ENCODE assay signal across 26 mouse cellular contexts in the genomic region with DNA sequence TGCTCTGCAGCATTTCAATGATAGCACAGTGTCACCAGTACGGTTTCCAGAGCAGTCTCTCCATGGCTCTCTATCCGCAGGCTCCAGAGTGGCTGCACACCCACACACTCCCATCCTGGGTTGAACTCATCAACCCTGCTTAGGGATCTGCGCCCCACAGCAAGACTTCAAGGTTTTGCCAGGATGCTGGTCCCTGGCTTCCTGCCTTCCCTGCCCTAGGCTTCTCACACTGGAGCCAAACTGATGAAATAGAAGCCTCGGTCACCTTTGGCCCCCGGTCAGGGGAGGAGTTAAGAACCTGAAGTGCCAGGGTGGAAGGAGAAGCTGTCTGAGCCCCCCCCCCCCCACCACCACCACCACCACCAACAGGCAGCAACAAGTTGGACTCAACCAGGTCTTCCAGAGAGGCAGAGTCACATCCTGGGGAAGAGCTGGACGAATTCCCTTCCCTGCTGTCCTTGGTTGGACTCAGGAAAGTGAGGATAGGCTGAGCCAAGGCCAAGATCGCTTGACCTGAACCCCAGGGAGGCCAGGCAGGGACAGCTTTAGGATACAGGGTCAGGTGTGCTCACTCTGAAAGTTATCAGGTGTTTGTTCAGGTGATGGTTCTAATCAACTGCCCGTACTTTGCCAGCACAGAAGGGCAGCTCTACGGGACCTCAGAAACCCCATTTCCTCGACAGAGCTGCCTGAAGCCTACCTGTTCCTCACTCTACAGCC. TPM values are rescaled to one million over a fixed set of nuclear protein-coding genes. Genes with fewer than 3 reads are reported as not detected.
A peak's percentile ranks its signal among the peaks of the same experiment; 100 is the strongest.
DNase-seq lines count a peak whose midpoint lies in the region; ATAC-seq and TF ChIP-seq lines count a peak whose summit lies in the region.
"Had no signal": no experiment of that assay in that cellular context is flagged by ENCODE, and none has a peak within 500 bp of the region (broad histone marks: within the 10 kb centered on the region; RNA-seq: fewer than 3 reads in every experiment).

No protein-coding gene starts in this region.

- no peak overlapping the region for H3K4me3 ChIP-seq in kidney, embryonic 16.5 days (ENCODE audit: low read length)
- 0 out of 2 replicates have a peak overlapping the region, but pooled peaks have one; percentile 1 for H3K4me3 ChIP-seq in stomach, embryonic 15.5 days (replicated peaks)
- no peak overlapping the region for H3K4me3 ChIP-seq in stomach, postnatal 0 days (ENCODE audit: low read depth, low read length)
- H3K4me3 ChIP-seq: embryonic facial prominence, embryonic 13.5 days; forebrain, embryonic 12.5 days; heart, embryonic 10.5 days had no signal

- no peaks in the 10 kb centered on the region for H3K36me3 ChIP-seq in kidney, embryonic 16.5 days (ENCODE audit: insufficient read depth, low read length)
- no peaks in the 10 kb centered on the region for H3K36me3 ChIP-seq in stomach, embryonic 15.5 days
- H3K36me3 ChIP-seq in stomach, postnatal 0 days (ENCODE audit: control insufficient read depth, insufficient read depth, low read length) = no peaks in the 10 kb centered on the region
- H3K36me3 ChIP-seq: embryonic facial prominence, embryonic 13.5 days; forebrain, embryonic 12.5 days; heart, embryonic 10.5 days had no signal

- WGBS in kidney, embryonic 16.5 days = 74% methylated on average over 10 of the region's 10 CpGs
- 66% methylated on average over 10 of the region's 10 CpGs for WGBS in stomach, embryonic 15.5 days
- WGBS in stomach, postnatal 0 days = 66% methylated on average over 10 of the region's 10 CpGs

- TF ChIP-seq EP300 in stomach, postnatal 0 days (optimal IDR thresholded peaks at IDR 0.05) = no peak

- no peaks in the 10 kb centered on the region for H3K9me3 ChIP-seq in kidney, embryonic 16.5 days (ENCODE audit: low read length)
- no peaks in the 10 kb centered on the region for H3K9me3 ChIP-seq in stomach, embryonic 15.5 days
- 0 out of 2 replicates have a peak, but pooled peaks cover 2% of the 10 kb centered on the region for H3K9me3 ChIP-seq in stomach, postnatal 0 days (ENCODE audit: control insufficient read depth, low read length)
- H3K9me3 ChIP-seq: embryonic facial prominence, embryonic 13.5 days; forebrain, embryonic 12.5 days; heart, embryonic 10.5 days had no signal

- no peak for TF ChIP-seq CTCF in stomach, postnatal 0 days (IDR thresholded peaks at IDR 0.05; ENCODE audit: low read depth)

- H3K27ac ChIP-seq in kidney, embryonic 16.5 days (ENCODE audit: low read length) = no peak overlapping the region
- H3K27ac ChIP-seq in stomach, embryonic 15.5 days = no peak overlapping the region
- no peak overlapping the region for H3K27ac ChIP-seq in stomach, postnatal 0 days (replicated peaks)
- H3K27ac ChIP-seq: embryonic facial prominence, embryonic 13.5 days; forebrain, embryonic 12.5 days; heart, embryonic 10.5 days had no signal

- H3K4me2 ChIP-seq in kidney, embryonic 16.5 days (replicated peaks; ENCODE audit: low read depth, low read length) = no peak overlapping the region
- no peak overlapping the region for H3K4me2 ChIP-seq in stomach, embryonic 15.5 days
- no peak overlapping the region for H3K4me2 ChIP-seq in stomach, postnatal 0 days (replicated peaks; ENCODE audit: low read depth)
- H3K4me2 ChIP-seq: embryonic facial prominence, embryonic 13.5 days; forebrain, embryonic 12.5 days had no signal

- no peak for ATAC-seq in kidney, embryonic 16.5 days (ENCODE audit: low FRiP score, low TSS enrichment)
- ATAC-seq in stomach, embryonic 15.5 days (ENCODE audit: insufficient read depth, low FRiP score, low read depth) = no peak
- no peak for ATAC-seq in stomach, postnatal 0 days (ENCODE audit: low FRiP score, low TSS enrichment)
- no peak for ATAC-seq in megakaryocyte, adult 5-6 weeks (ENCODE audit: poor library complexity, severe bottlenecking)
- ATAC-seq: activated CD4-positive, CD25-positive, alpha-beta regulatory T cell, adult 4 months; forebrain, embryonic 16.5 days; Patski had no signal

- peaks cover under 1% of the 10 kb centered on the region for H3K4me1 ChIP-seq in kidney, embryonic 16.5 days (ENCODE audit: insufficient read depth, low read length)
- H3K4me1 ChIP-seq in stomach, embryonic 15.5 days = peaks cover 2% of the 10 kb centered on the region
- H3K4me1 ChIP-seq in stomach, postnatal 0 days (replicated peaks; ENCODE audit: control insufficient read depth, insufficient read depth) = no peaks in the 10 kb centered on the region

- peaks cover 13% of the 10 kb centered on the region for H3K27me3 ChIP-seq in kidney, embryonic 16.5 days (ENCODE audit: insufficient read depth, low read length)
- peaks cover 4% of the 10 kb centered on the region; the same call in 1 of the 2 replicates for H3K27me3 ChIP-seq in stomach, embryonic 15.5 days (replicated peaks)
- no peaks in the 10 kb centered on the region for H3K27me3 ChIP-seq in stomach, postnatal 0 days (ENCODE audit: control insufficient read depth, insufficient read depth, low read length)
- H3K27me3 ChIP-seq: Patski had no signal

- DNase-seq in kidney, adult 18-20 months = peak; percentile 35
- no peak for DNase-seq in kidney, postnatal 4 days
- DNase-seq in kidney, postnatal 36 days = peak; percentile 49 to 57
- no peak for DNase-seq in stomach, postnatal 0 days (ENCODE audit: low spot score)
- DNase-seq: adrenal gland, postnatal 14 days; cerebellum, adult 18-20 months; cerebellum, adult 9-11 months; cerebellum, postnatal 36 days; gastrocnemius, postnatal 10 days; heart, adult 18-20 months; heart, postnatal 10 days had no signal

- H3K9ac ChIP-seq in kidney, embryonic 16.5 days (replicated peaks; ENCODE audit: low read length) = no peak overlapping the region
- no peak overlapping the region for H3K9ac ChIP-seq in stomach, embryonic 15.5 days
- no peak overlapping the region for H3K9ac ChIP-seq in stomach, postnatal 0 days (ENCODE audit: low read length)
- H3K9ac ChIP-seq: embryonic facial prominence, embryonic 13.5 days; forebrain, embryonic 12.5 days had no signal

RNA-seq across cellular contexts. Expression of gene Cbs, which starts 5.8 kb away (rescaled TPM):
- 3.8 and 5.0 TPM in 2 replicates for polyA plus RNA-seq in kidney, embryonic 16.5 days (2015; fragmentation: Nextera tagmentation; extraction: Ambion mirVana)
- 24.5 and 38.2 TPM in 2 replicates for polyA plus RNA-seq in stomach, embryonic 15.5 days (2015; fragmentation: Nextera tagmentation; extraction: Ambion mirVana)
- 0.83 and 1.2 TPM in 2 replicates for polyA plus RNA-seq in stomach, postnatal 0 days (2015; fragmentation: Nextera tagmentation; extraction: Ambion mirVana)
- not detected in 2 replicates for total RNA-seq in megakaryocyte, adult 5-6 weeks (2015)
- total RNA-seq in megakaryocyte, adult 5-6 weeks (2017) = not detected in 2 replicates
- total RNA-seq: hematopoietic stem cell, adult 5-6 weeks had no signal

RNA-seq across cellular contexts. Expression of gene U2af1, which starts 27.5 kb away (rescaled TPM):
- polyA plus RNA-seq in kidney, embryonic 16.5 days (2015; fragmentation: Nextera tagmentation; extraction: Ambion mirVana) = 262 and 338 TPM in 2 replicates
- polyA plus RNA-seq in stomach, embryonic 15.5 days (2015; fragmentation: Nextera tagmentation; extraction: Ambion mirVana) = 301 and 311 TPM in 2 replicates
- 155 and 161 TPM in 2 replicates for polyA plus RNA-seq in stomach, postnatal 0 days (2015; fragmentation: Nextera tagmentation; extraction: Ambion mirVana)
- 36.2 and 37.7 TPM in 2 replicates for total RNA-seq in megakaryocyte, adult 5-6 weeks (2015)
- 119 and 145 TPM in 2 replicates for total RNA-seq in megakaryocyte, adult 5-6 weeks (2017)

RNA-seq across cellular contexts. Expression of gene Cryaa, which starts 46.4 kb away (rescaled TPM):
- polyA plus RNA-seq in kidney, embryonic 16.5 days (2015; fragmentation: Nextera tagmentation; extraction: Ambion mirVana) = not detected in 2 replicates
- 0.21 TPM in 1 of 2 replicates, not detected in the other for polyA plus RNA-seq in stomach, embryonic 15.5 days (2015; fragmentation: Nextera tagmentation; extraction: Ambion mirVana)
- 0.12 and 0.24 TPM in 2 replicates for polyA plus RNA-seq in stomach, postnatal 0 days (2015; fragmentation: Nextera tagmentation; extraction: Ambion mirVana)
- total RNA-seq in megakaryocyte, adult 5-6 weeks (2015) = not detected in 2 replicates
- total RNA-seq in megakaryocyte, adult 5-6 weeks (2017) = not detected in 2 replicates
- total RNA-seq: adrenal gland, adult 18-20 months; adrenal gland, postnatal 14 days; gastrocnemius, postnatal 10 days; gastrocnemius, postnatal 4 days; heart, adult 18-20 months; heart, postnatal 10 days; hematopoietic stem cell, adult 5-6 weeks; MEL had no signal
- polyA plus RNA-seq: activated CD4-positive, CD25-positive, alpha-beta regulatory T cell, adult 4 months; C2C12; embryonic facial prominence, embryonic 13.5 days; forebrain, embryonic 12.5 days; forebrain, embryonic 16.5 days; heart, embryonic 10.5 days; heart, embryonic 14.5 days; Patski had no signal

Comparison
In these comparisons a context has a peak if more than half of its experiments do, and no peak if none do; other contexts are left out.
1. DNase-seq: peak in kidney, adult 18-20 months (single experiment) and kidney, postnatal 36 days (2 of 2); none in kidney, postnatal 4 days (0 of 2) and stomach, postnatal 0 days (single experiment).